Mouse (Mus musculus) E14TG2a.4 (cell line): ENCODE data around the gene Sgcd.

ENCODE experiments used
- CTCF ChIP-seq: conservative IDR thresholded peaks from 2 replicates; pipeline ENCODE4 v1.5.1; 2014; ENCODE audit warnings: low read length
- POU5F1 ChIP-seq: IDR thresholded peaks from 2 replicates; pipeline ENCODE4 v1.6.1; 2014; ENCODE audit warnings: low read length, borderline replicate concordance

DNA sequence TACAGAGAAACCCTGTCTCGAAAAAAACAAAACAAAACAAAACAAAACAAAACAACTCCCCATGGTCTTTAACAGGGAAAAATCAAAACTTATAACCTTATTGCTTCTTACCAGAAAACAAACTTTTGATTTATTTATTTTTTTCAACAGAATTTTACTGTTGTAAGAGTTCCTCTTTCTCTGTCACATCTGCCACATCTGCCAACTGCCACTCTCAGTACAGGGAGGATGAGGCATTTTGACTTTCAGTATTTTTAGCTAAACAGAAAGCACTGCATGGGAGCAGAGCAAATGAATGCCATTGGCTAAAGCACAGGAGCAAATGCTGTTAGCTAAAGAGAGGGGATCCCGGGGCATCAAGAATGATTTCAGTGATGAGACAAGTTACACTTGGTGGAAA is 528.6 kb downstream of the Sgcd start:
- TF ChIP-seq CTCF (no peak), POU5F1 (no peak)
